20 mouse cellular contexts compared by ENCODE assay signal in the genomic region with DNA sequence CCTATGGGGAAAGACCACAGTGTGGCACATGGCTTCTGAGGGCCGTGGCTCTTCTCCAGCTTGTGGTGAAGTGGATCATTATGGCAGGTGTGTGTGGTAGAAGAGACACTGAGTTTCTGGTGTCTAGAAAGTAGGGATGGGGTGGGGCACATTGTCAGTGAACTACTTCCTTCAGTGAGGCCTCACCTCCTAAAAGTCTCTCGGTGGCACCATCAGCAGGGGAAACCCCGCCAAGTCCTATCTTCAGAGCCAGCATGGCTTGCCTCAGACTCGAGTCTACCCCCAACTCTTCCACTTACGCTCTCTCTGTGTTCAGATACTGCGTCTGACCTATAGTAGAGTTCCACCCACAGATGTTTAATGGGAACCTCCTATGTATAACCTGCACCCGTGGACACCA. TPM values are rescaled to one million over a fixed set of nuclear protein-coding genes. Genes with fewer than 3 reads are reported as not detected.
"Had no signal": no experiment of that assay in that cellular context is flagged by ENCODE, and none has a peak within 500 bp of the region (broad histone marks: within the 10 kb centered on the region; RNA-seq: fewer than 3 reads in every experiment).

No protein-coding gene starts in this region.

- H3K27me3 ChIP-seq: limb, embryonic 12.5 days; limb, embryonic 15.5 days; stomach, embryonic 15.5 days had no signal

- H3K27ac ChIP-seq: limb, embryonic 12.5 days; limb, embryonic 15.5 days; liver, embryonic 14.5 days; macrophage; midbrain, embryonic 12.5 days; stomach, embryonic 15.5 days had no signal

- H3K9ac ChIP-seq: limb, embryonic 12.5 days; limb, embryonic 15.5 days; liver, embryonic 14.5 days; liver, postnatal 0 days; lung, embryonic 14.5 days; midbrain, embryonic 12.5 days; stomach, embryonic 15.5 days had no signal

- H3K4me3 ChIP-seq: limb, embryonic 12.5 days; limb, embryonic 15.5 days; midbrain, embryonic 12.5 days; myocyte; stomach, embryonic 15.5 days had no signal

- DNase-seq: kidney, adult 18-20 months; kidney, adult 9 months; kidney, postnatal 14 days; kidney, postnatal 4 days; left cerebral cortex, postnatal 4 days; liver, postnatal 0 days; lung, embryonic 14.5 days; right cerebral cortex, postnatal 14 days; right cerebral cortex, postnatal 4 days; thymus, postnatal 25 days had no signal

- H3K4me2 ChIP-seq: limb, embryonic 12.5 days; limb, embryonic 15.5 days; liver, embryonic 11.5 days; lung, embryonic 14.5 days; midbrain, embryonic 12.5 days; stomach, embryonic 15.5 days had no signal

- H3K9me3 ChIP-seq: limb, embryonic 12.5 days; limb, embryonic 15.5 days; midbrain, embryonic 12.5 days; stomach, embryonic 15.5 days had no signal

- ATAC-seq: liver, postnatal 0 days; lung, postnatal 0 days; midbrain, embryonic 16.5 days had no signal

- H3K36me3 ChIP-seq: limb, embryonic 12.5 days; limb, embryonic 15.5 days; midbrain, embryonic 12.5 days; stomach, embryonic 15.5 days had no signal

RNA-seq across cellular contexts. Expression of gene Rasl11b, which starts 38.7 kb away (rescaled TPM):
- polyA plus RNA-seq: macrophage had no signal
